Mouse (Mus musculus): Measurements from ENCODE around the gene Cdc40. TPM values are rescaled to one million over a fixed set of nuclear protein-coding genes. Genes with fewer than 3 reads are reported as not detected.

The Cdc40 gene
- polyA plus RNA-seq, 1 experiment from 2014 or later: 17.4 TPM

DNA sequence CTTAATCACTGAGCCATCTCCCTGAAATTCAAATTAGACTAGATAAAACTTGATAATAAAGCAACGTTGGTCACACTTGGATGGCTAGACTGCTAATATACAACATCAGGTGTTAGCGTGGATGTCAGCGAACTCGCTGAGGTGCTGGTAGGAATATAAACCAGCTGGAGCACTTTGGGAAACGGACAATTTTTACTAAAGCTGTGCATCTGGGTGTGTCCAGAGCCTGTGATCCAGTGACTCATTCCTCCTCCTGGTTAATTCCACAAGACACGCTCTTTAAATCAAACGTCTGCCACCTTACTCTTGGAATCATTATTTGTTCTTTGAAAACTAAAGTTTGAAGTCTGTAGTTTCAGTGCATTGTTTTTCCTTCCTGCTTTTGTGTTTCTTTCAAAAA is 23.7 kb upstream of the Cdc40 start:
- Histone ChIP-seq H3K27ac (ENCODE audit: low read length) (no peak overlapping the region), H3K4me1 (ENCODE audit: insufficient read depth, low read depth, low read length) (no peaks in the 10 kb centered on the region), H3K9ac (replicated peaks; ENCODE audit: low read depth) (no peak overlapping the region), H3K27me3 (replicated peaks; ENCODE audit: insufficient read depth, low read length) (no peaks in the 10 kb centered on the region), H3K4me3 (ENCODE audit: low read depth, low read length) (no peak overlapping the region), H3K9me3 (ENCODE audit: low read length) (no peaks in the 10 kb centered on the region), H3K36me3 (ENCODE audit: insufficient read depth, low read length) (no peaks in the 10 kb centered on the region), H3K4me2 (replicated peaks; ENCODE audit: low read depth, low read length) (no peak overlapping the region)
- ATAC-seq: no peak
- no peak for DNase-seq (ENCODE audit: low spot score)
- 75% methylated on average over 7 of the region's 7 CpGs for WGBS
- no peak for TF ChIP-seq CTCF (IDR thresholded peaks at IDR 0.05)
- no peak for TF ChIP-seq EP300 (IDR thresholded peaks at IDR 0.05)

- TF ChIP-seq EP300 (IDR thresholded peaks at IDR 0.05) (no peak), CTCF (IDR thresholded peaks at IDR 0.05) (no peak)
- H3K36me3 ChIP-seq (ENCODE audit: insufficient read depth, low read length): no peaks in the 10 kb centered on the region
- ATAC-seq (no peak), DNase-seq (ENCODE audit: low spot score) (no peak)
- no peaks in the 10 kb centered on the region for H3K4me1 ChIP-seq (ENCODE audit: insufficient read depth, low read depth, low read length)
- no peak overlapping the region for H3K4me2 ChIP-seq (replicated peaks; ENCODE audit: low read depth, low read length)
- no peaks in the 10 kb centered on the region for H3K27me3 ChIP-seq (replicated peaks; ENCODE audit: insufficient read depth, low read length)
- WGBS: 76% methylated on average over 1 of the region's 1 CpGs
- no peak overlapping the region for H3K9ac ChIP-seq (replicated peaks; ENCODE audit: low read depth)
- H3K9me3 ChIP-seq (ENCODE audit: low read length): no peaks in the 10 kb centered on the region
- H3K27ac ChIP-seq (ENCODE audit: low read length): no peak overlapping the region
- H3K4me3 ChIP-seq (ENCODE audit: low read depth, low read length): no peak overlapping the region
Measured at GRCm38 (mm10) chr10:40906131-40906530, 23.0 kb upstream of the Cdc40 start.

DNA sequence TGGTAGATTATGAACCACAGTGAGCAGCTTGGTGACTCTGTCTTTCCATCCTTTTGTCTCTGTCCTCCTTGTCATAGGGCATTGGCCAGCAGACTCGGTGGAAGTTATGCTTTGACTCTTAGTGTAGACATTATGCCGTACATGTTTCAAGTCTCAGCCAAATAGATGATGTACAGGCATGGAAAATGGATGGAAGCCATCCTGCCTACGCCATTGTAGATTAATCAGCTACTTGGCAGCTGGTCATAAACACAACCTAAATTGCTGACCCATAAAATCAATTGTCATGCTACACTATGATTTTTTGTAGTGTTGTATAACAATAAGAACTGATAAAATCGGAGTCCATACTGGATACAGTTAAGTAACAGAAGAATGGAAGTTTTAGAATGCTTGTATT is 18.7 kb upstream of the Cdc40 start:
- no peak overlapping the region for H3K9ac ChIP-seq (replicated peaks; ENCODE audit: low read depth)
- no peak overlapping the region for H3K4me3 ChIP-seq (ENCODE audit: low read depth, low read length)
- H3K27me3 ChIP-seq (replicated peaks; ENCODE audit: insufficient read depth, low read length): no peaks in the 10 kb centered on the region
- 66% methylated on average over 4 of the region's 4 CpGs for WGBS
- TF ChIP-seq CTCF (IDR thresholded peaks at IDR 0.05) (no peak), EP300 (IDR thresholded peaks at IDR 0.05) (no peak)
- no peak for ATAC-seq
- H3K27ac ChIP-seq (ENCODE audit: low read length): no peak overlapping the region
- no peaks in the 10 kb centered on the region for H3K36me3 ChIP-seq (ENCODE audit: insufficient read depth, low read length)
- DNase-seq (ENCODE audit: low spot score): no peak
- no peaks in the 10 kb centered on the region for H3K4me1 ChIP-seq (ENCODE audit: insufficient read depth, low read depth, low read length)
- no peaks in the 10 kb centered on the region for H3K9me3 ChIP-seq (ENCODE audit: low read length)
- no peak overlapping the region for H3K4me2 ChIP-seq (replicated peaks; ENCODE audit: low read depth, low read length)

GRCm38 (mm10) chr10:40896656-40897055 is 13.5 kb upstream of the Cdc40 start:
- Histone ChIP-seq H3K27ac (ENCODE audit: low read length) (no peak overlapping the region), H3K27me3 (replicated peaks; ENCODE audit: insufficient read depth, low read length) (no peaks in the 10 kb centered on the region), H3K4me1 (ENCODE audit: insufficient read depth, low read depth, low read length) (no peaks in the 10 kb centered on the region), H3K9me3 (ENCODE audit: low read length) (no peaks in the 10 kb centered on the region), H3K4me2 (replicated peaks; ENCODE audit: low read depth, low read length) (no peak overlapping the region), H3K4me3 (ENCODE audit: low read depth, low read length) (no peak overlapping the region), H3K36me3 (ENCODE audit: insufficient read depth, low read length) (no peaks in the 10 kb centered on the region), H3K9ac (replicated peaks; ENCODE audit: low read depth) (no peak overlapping the region)
- TF ChIP-seq EP300 (IDR thresholded peaks at IDR 0.05) (no peak), CTCF (IDR thresholded peaks at IDR 0.05) (no peak)
- 56% methylated on average over 5 of the region's 5 CpGs for WGBS
- ATAC-seq (no peak), DNase-seq (ENCODE audit: low spot score) (no peak)

DNA sequence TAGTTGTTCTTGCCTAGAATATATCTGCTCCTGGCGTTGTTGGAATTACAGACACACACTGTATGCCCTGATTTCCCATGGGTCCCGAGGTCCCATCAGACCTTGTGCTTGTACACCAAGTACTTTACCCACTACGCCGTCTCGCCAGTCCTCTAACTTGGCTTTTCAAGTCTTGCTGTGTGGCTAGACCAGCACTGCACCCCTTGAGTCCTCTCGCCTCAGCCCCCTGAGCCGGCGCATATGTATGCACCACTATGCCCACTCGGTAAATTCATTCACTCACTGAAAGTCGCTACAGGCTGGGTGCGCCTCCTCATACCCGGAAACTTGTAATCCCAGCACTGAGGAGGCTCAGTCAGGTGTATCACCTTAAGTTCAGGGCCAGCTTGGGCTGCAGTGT is 12.7 kb upstream of the Cdc40 start:
- Histone ChIP-seq H3K9me3 (ENCODE audit: low read length) (no peaks in the 10 kb centered on the region), H3K27me3 (replicated peaks; ENCODE audit: insufficient read depth, low read length) (no peaks in the 10 kb centered on the region), H3K4me2 (replicated peaks; ENCODE audit: low read depth, low read length) (no peak overlapping the region), H3K4me3 (ENCODE audit: low read depth, low read length) (no peak overlapping the region), H3K4me1 (ENCODE audit: insufficient read depth, low read depth, low read length) (no peaks in the 10 kb centered on the region), H3K9ac (replicated peaks; ENCODE audit: low read depth) (no peak overlapping the region), H3K27ac (ENCODE audit: low read length) (no peak overlapping the region), H3K36me3 (ENCODE audit: insufficient read depth, low read length) (no peaks in the 10 kb centered on the region)
- 92% methylated on average over 12 of the region's 12 CpGs for WGBS
- no peak for DNase-seq (ENCODE audit: low spot score)
- no peak for ATAC-seq
- TF ChIP-seq EP300 (IDR thresholded peaks at IDR 0.05): no peak
- TF ChIP-seq CTCF (IDR thresholded peaks at IDR 0.05): no peak

- TF ChIP-seq EP300 (IDR thresholded peaks at IDR 0.05): no peak
- no peak for TF ChIP-seq CTCF (IDR thresholded peaks at IDR 0.05)
- WGBS: 80% methylated on average over 4 of the region's 4 CpGs
- no peaks in the 10 kb centered on the region for H3K4me1 ChIP-seq (ENCODE audit: insufficient read depth, low read depth, low read length)
Measured at GRCm38 (mm10) chr10:40889146-40889545, 6.0 kb upstream of the Cdc40 start.

GRCm38 (mm10) chr10:40887316-40887715 is 4.2 kb upstream of the Cdc40 start:
- 85% methylated on average over 2 of the region's 2 CpGs for WGBS
- Histone ChIP-seq H3K27me3 (replicated peaks; ENCODE audit: insufficient read depth, low read length) (no peaks in the 10 kb centered on the region), H3K27ac (ENCODE audit: low read length) (no peak overlapping the region), H3K4me3 (ENCODE audit: low read depth, low read length) (no peak overlapping the region), H3K9ac (replicated peaks; ENCODE audit: low read depth) (no peak overlapping the region), H3K4me1 (ENCODE audit: insufficient read depth, low read depth, low read length) (no peaks in the 10 kb centered on the region), H3K9me3 (ENCODE audit: low read length) (no peaks in the 10 kb centered on the region), H3K4me2 (replicated peaks; ENCODE audit: low read depth, low read length) (no peak overlapping the region), H3K36me3 (ENCODE audit: insufficient read depth, low read length) (no peaks in the 10 kb centered on the region)
- DNase-seq (ENCODE audit: low spot score): no peak
- no peak for ATAC-seq
- no peak for TF ChIP-seq EP300 (IDR thresholded peaks at IDR 0.05)
- TF ChIP-seq CTCF (IDR thresholded peaks at IDR 0.05): no peak

More at GRCm38 (mm10) chr10:40889146-40889545, 6.0 kb upstream of the Cdc40 start:
- Histone ChIP-seq H3K4me2 (replicated peaks; ENCODE audit: low read depth, low read length) (no peak overlapping the region), H3K27ac (ENCODE audit: low read length) (no peak overlapping the region), H3K4me3 (ENCODE audit: low read depth, low read length) (no peak overlapping the region), H3K9me3 (ENCODE audit: low read length) (no peaks in the 10 kb centered on the region), H3K9ac (replicated peaks; ENCODE audit: low read depth) (no peak overlapping the region), H3K27me3 (replicated peaks; ENCODE audit: insufficient read depth, low read length) (no peaks in the 10 kb centered on the region), H3K36me3 (ENCODE audit: insufficient read depth, low read length) (no peaks in the 10 kb centered on the region)
- DNase-seq (ENCODE audit: low spot score) (no peak), ATAC-seq (no peak)

All from lung, postnatal 0 days (tissue).